19 mouse cellular contexts compared by ENCODE assay signal in the genomic region with DNA sequence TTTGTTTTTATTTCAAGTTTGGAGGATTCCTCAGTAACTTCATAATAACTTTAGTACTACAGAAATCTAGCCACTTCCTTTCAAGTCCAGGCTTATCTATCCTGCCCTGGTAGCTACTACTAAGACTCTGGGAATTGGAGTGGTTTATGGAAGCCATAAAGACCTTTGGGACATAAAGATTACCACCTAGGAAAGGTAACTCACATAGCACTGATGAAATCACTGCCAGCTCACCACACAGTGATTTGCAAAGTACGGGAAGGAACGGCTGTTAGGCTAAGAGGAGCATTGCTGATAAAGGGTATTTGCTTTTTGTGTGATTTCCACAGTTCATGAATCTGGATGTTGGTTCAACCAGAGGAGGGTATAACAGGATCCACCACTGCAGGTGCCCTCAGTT.
A peak's percentile ranks its signal among the peaks of the same experiment; 100 is the strongest.
DNase-seq lines count a peak whose midpoint lies in the region; ATAC-seq and TF ChIP-seq lines count a peak whose summit lies in the region.
"Had no signal": no experiment of that assay in that cellular context is flagged by ENCODE, and none has a peak within 500 bp of the region (broad histone marks: within the 10 kb centered on the region; RNA-seq: fewer than 3 reads in every experiment).

No protein-coding gene starts in this region.

- no peaks in the 10 kb centered on the region for H3K36me3 ChIP-seq in limb, embryonic 12.5 days
- no peaks in the 10 kb centered on the region for H3K36me3 ChIP-seq in limb, embryonic 10.5 days
- no peaks in the 10 kb centered on the region for H3K36me3 ChIP-seq in intestine, embryonic 15.5 days
- no peaks in the 10 kb centered on the region for H3K36me3 ChIP-seq in limb, embryonic 14.5 days (ENCODE audit: control insufficient read depth, insufficient read depth, low read length)
- H3K36me3 ChIP-seq: embryonic facial prominence, embryonic 15.5 days; forebrain, embryonic 15.5 days; heart, embryonic 12.5 days; hindbrain, embryonic 12.5 days had no signal

- H3K9ac ChIP-seq in limb, embryonic 12.5 days (replicated peaks) = no peak overlapping the region
- no peak overlapping the region for H3K9ac ChIP-seq in intestine, embryonic 15.5 days
- H3K9ac ChIP-seq in limb, embryonic 14.5 days (ENCODE audit: low read depth, low read length, severe bottlenecking) = no peak overlapping the region
- H3K9ac ChIP-seq: embryonic facial prominence, embryonic 15.5 days; forebrain, embryonic 15.5 days; heart, embryonic 12.5 days; hindbrain, embryonic 12.5 days had no signal

- no peak overlapping the region for H3K4me3 ChIP-seq in limb, embryonic 12.5 days (replicated peaks)
- no peak overlapping the region for H3K4me3 ChIP-seq in limb, embryonic 10.5 days
- no peak overlapping the region for H3K4me3 ChIP-seq in intestine, embryonic 15.5 days (replicated peaks)
- no peak overlapping the region for H3K4me3 ChIP-seq in limb, embryonic 14.5 days (replicated peaks; ENCODE audit: low read length)
- H3K4me3 ChIP-seq: embryonic facial prominence, embryonic 15.5 days; forebrain, embryonic 15.5 days; heart, embryonic 12.5 days; hindbrain, embryonic 12.5 days had no signal

- WGBS in limb, embryonic 12.5 days = 43% methylated on average over 2 of the region's 2 CpGs
- WGBS in limb, embryonic 10.5 days = 78% methylated on average over 2 of the region's 2 CpGs
- 65% methylated on average over 2 of the region's 2 CpGs for WGBS in intestine, embryonic 15.5 days
- 46% methylated on average over 2 of the region's 2 CpGs for WGBS in limb, embryonic 14.5 days

- H3K4me2 ChIP-seq in limb, embryonic 12.5 days = no peak overlapping the region
- H3K4me2 ChIP-seq in intestine, embryonic 15.5 days (replicated peaks) = no peak overlapping the region
- no peak overlapping the region for H3K4me2 ChIP-seq in limb, embryonic 14.5 days (replicated peaks; ENCODE audit: low read depth, low read length, severe bottlenecking)
- H3K4me2 ChIP-seq: embryonic facial prominence, embryonic 15.5 days; forebrain, embryonic 15.5 days; heart, embryonic 12.5 days; hindbrain, embryonic 12.5 days had no signal

- DNase-seq in limb, embryonic 10.5 days (ENCODE audit: low spot score) = no peak
- DNase-seq in limb, embryonic 14.5 days (ENCODE audit: low spot score) = no peak
- no peak for DNase-seq in gastrocnemius, postnatal 36 days
- DNase-seq in adrenal gland, postnatal 14 days = no peak
- no peak for DNase-seq in thymus, postnatal 4 days
- DNase-seq: adrenal gland, postnatal 25 days; cerebellum, adult 2 months; cerebellum, postnatal 14 days; embryo, embryonic 11 days; gastrocnemius, postnatal 10 days had no signal

- H3K27ac ChIP-seq in limb, embryonic 12.5 days = peak overlapping the region; percentile 87
- no peak overlapping the region for H3K27ac ChIP-seq in limb, embryonic 10.5 days
- 0 out of 2 replicates have a peak overlapping the region, but pooled peaks have one; percentile 51 for H3K27ac ChIP-seq in intestine, embryonic 15.5 days
- peak overlapping the region; percentile 61; the same call in 1 of the 2 replicates for H3K27ac ChIP-seq in limb, embryonic 14.5 days (replicated peaks; ENCODE audit: low read depth, low read length)
- H3K27ac ChIP-seq: forebrain, embryonic 15.5 days; hindbrain, embryonic 12.5 days had no signal

- no peaks in the 10 kb centered on the region for H3K9me3 ChIP-seq in limb, embryonic 12.5 days
- H3K9me3 ChIP-seq in limb, embryonic 10.5 days (replicated peaks) = no peaks in the 10 kb centered on the region
- no peaks in the 10 kb centered on the region for H3K9me3 ChIP-seq in intestine, embryonic 15.5 days
- no peaks in the 10 kb centered on the region for H3K9me3 ChIP-seq in limb, embryonic 14.5 days (ENCODE audit: control insufficient read depth, low read length)
- H3K9me3 ChIP-seq: embryonic facial prominence, embryonic 15.5 days; forebrain, embryonic 15.5 days; heart, embryonic 12.5 days; hindbrain, embryonic 12.5 days had no signal

- H3K27me3 ChIP-seq in limb, embryonic 12.5 days = no peaks in the 10 kb centered on the region
- H3K27me3 ChIP-seq in limb, embryonic 10.5 days (ENCODE audit: low read depth, poor library complexity, severe bottlenecking) = no peaks in the 10 kb centered on the region
- H3K27me3 ChIP-seq in intestine, embryonic 15.5 days (replicated peaks) = no peaks in the 10 kb centered on the region
- H3K27me3 ChIP-seq in limb, embryonic 14.5 days (ENCODE audit: control insufficient read depth, insufficient read depth, low read length) = no peaks in the 10 kb centered on the region
- H3K27me3 ChIP-seq: embryonic facial prominence, embryonic 15.5 days; forebrain, embryonic 15.5 days; heart, embryonic 12.5 days; hindbrain, embryonic 12.5 days; Patski had no signal

- ATAC-seq in limb, embryonic 12.5 days (ENCODE audit: insufficient number of reproducible peaks, insufficient read depth, low FRiP score, low TSS enrichment, low read depth) = no peak
- peak; percentile 83 for ATAC-seq in intestine, embryonic 15.5 days
- no peak for ATAC-seq in limb, embryonic 14.5 days (ENCODE audit: low FRiP score, low read depth)
- ATAC-seq: activated CD4-positive, CD25-positive, alpha-beta regulatory T cell, adult 4 months; forebrain, embryonic 15.5 days; hindbrain, embryonic 16.5 days; Patski had no signal

- TF ChIP-seq POLR2A in limb, embryonic 14.5 days (IDR thresholded peaks at IDR 0.05; ENCODE audit: borderline replicate concordance, extremely low read depth, insufficient read depth, insufficient read length) = no peak

- H3K4me1 ChIP-seq in limb, embryonic 12.5 days (replicated peaks) = peaks cover 56% of the 10 kb centered on the region
- peaks cover 41% of the 10 kb centered on the region for H3K4me1 ChIP-seq in limb, embryonic 10.5 days
- peaks cover 28% of the 10 kb centered on the region for H3K4me1 ChIP-seq in intestine, embryonic 15.5 days (replicated peaks)
- H3K4me1 ChIP-seq in limb, embryonic 14.5 days (ENCODE audit: control insufficient read depth, insufficient read depth, low read length) = peaks cover 51% of the 10 kb centered on the region
- H3K4me1 ChIP-seq: forebrain, embryonic 15.5 days had no signal

- intact Hi-C loops in gastrocnemius, postnatal 36 days (cut with DNase I) = no loop called here
